Mouse (Mus musculus) retina, adult 2 months (tissue): Measurements from ENCODE around the gene Slc20a1.

Experiments
- DNase-seq: peaks from one replicate; pipeline ENCODE4 v3.0.0-alpha.2; 2012; ENCODE audit warnings: low read depth, low spot score

Gene Slc20a1

GRCm38 (mm10) chr2:129186291-129186919 is 12.2 kb upstream of the Slc20a1 start:
- no peak for DNase-seq

GRCm38 (mm10) chr2:129192392-129193150 is 6.0 kb upstream of the Slc20a1 start:
- DNase-seq, result no peak

- DNase-seq, result no peak
Observed at GRCm38 (mm10) chr2:129196317-129196716, 2.2 kb upstream of the Slc20a1 start.

- no peak for DNase-seq
Observed at GRCm38 (mm10) chr2:129197197-129197596, 1.4 kb upstream of the Slc20a1 start.

- no peak for DNase-seq
Observed at GRCm38 (mm10) chr2:129197843-129198435, 625 bp upstream of the Slc20a1 start.

- no peak for DNase-seq
Observed at GRCm38 (mm10) chr2:129199328-129200085, 943 bp downstream of the Slc20a1 start.

- DNase-seq, result no peak
Observed at GRCm38 (mm10) chr2:129205000-129205399, 6.4 kb downstream of the Slc20a1 start.

GRCm38 (mm10) chr2:129206824-129207223 is 8.3 kb downstream of the Slc20a1 start:
- DNase-seq, result no peak

GRCm38 (mm10) chr2:129208181-129208746 is 9.7 kb downstream of the Slc20a1 start:
- DNase-seq, result no peak

- no peak for DNase-seq
Observed at GRCm38 (mm10) chr2:129210089-129210749, 11.7 kb downstream of the Slc20a1 start.

GRCm38 (mm10) chr2:129211255-129211654 is 12.7 kb downstream of the Slc20a1 start:
- DNase-seq, result no peak

GRCm38 (mm10) chr2:129211957-129212356 is 13.4 kb downstream of the Slc20a1 start:
- no peak for DNase-seq

GRCm38 (mm10) chr2:129212566-129212965 is 14.0 kb downstream of the Slc20a1 start:
- DNase-seq, result no peak

GRCm38 (mm10) chr2:129214774-129215173 is 16.2 kb downstream of the Slc20a1 start:
- no peak for DNase-seq

GRCm38 (mm10) chr2:129217612-129218185 is 19.1 kb downstream of the Slc20a1 start:
- DNase-seq, result no peak

- DNase-seq, result no peak
Observed at GRCm38 (mm10) chr2:129218537-129219105, 20.1 kb downstream of the Slc20a1 start.

- no peak for DNase-seq
Observed at GRCm38 (mm10) chr2:129221097-129221632, 22.6 kb downstream of the Slc20a1 start.

GRCm38 (mm10) chr2:129224178-129224577 is 25.6 kb downstream of the Slc20a1 start:
- DNase-seq, result no peak

GRCm38 (mm10) chr2:129225251-129225819 is 26.8 kb downstream of the Slc20a1 start:
- DNase-seq, result no peak
